Mouse (Mus musculus) left cerebral cortex, adult 9 months (tissue): Measurements from ENCODE around the gene Vgf.

Experiments used
- DNase-seq, 2 experiments: peaks; one replicate each; pipeline ENCODE4 v3.0.0; 2022; ENCODE audit warnings: low spot score in 2 of 2

Vgf gene

GRCm38 (mm10) chr5:137072079-137072960 lies 46.1 kb downstream of the Vgf start, which contains the start of gene Serpine1:
Gene Serpine1, minus strand, starts transcription at chr5:137072268.
- peak; percentile 65 to 69 for DNase-seq

- DNase-seq: no peak
Measured at GRCm38 (mm10) chr5:137073141-137073540, 46.9 kb downstream of the Vgf start.

- DNase-seq: no peak
Measured at GRCm38 (mm10) chr5:137074191-137074651, 48.0 kb downstream of the Vgf start.

- no peak for DNase-seq
Measured at GRCm38 (mm10) chr5:137075726-137076125, 49.5 kb downstream of the Vgf start.

GRCm38 (mm10) chr5:137076191-137076930 lies 50.2 kb downstream of the Vgf start:
- no peak for DNase-seq

GRCm38 (mm10) chr5:137077187-137077586 lies 51.0 kb downstream of the Vgf start:
- DNase-seq: no peak

GRCm38 (mm10) chr5:137078041-137078440 lies 51.8 kb downstream of the Vgf start:
- no peak for DNase-seq

- no peak for DNase-seq
Measured at GRCm38 (mm10) chr5:137078616-137079015, 52.4 kb downstream of the Vgf start.

- no peak for DNase-seq
Measured at GRCm38 (mm10) chr5:137079849-137080248, 53.7 kb downstream of the Vgf start.
